Mouse (Mus musculus) E14TG2a.4 (cell line): ENCODE results near the gene Gsdma.

ENCODE experiments used
- H3K27me3 ChIP-seq: 2 replicates; pipeline ENCODE4 v1.6.1; 2014; ENCODE audit warnings: low read length, control low read depth; ENCODE audit not compliant: insufficient read depth
- H3K36me3 ChIP-seq: 2 replicates; pipeline ENCODE4 v1.6.1; 2014; ENCODE audit warnings: low read length, control low read depth; ENCODE audit not compliant: insufficient read depth
- H3K4me1 ChIP-seq: replicated peaks from 2 replicates; pipeline ENCODE4 v1.6.1; 2014; ENCODE audit warnings: low read depth, low read length, control low read depth
- H3K4me3 ChIP-seq: replicated peaks from 2 replicates; pipeline ENCODE4 v1.5.1; 2014; ENCODE audit warnings: mild to moderate bottlenecking, low read length
- H3K9me3 ChIP-seq: 2 replicates; pipeline ENCODE4 v1.6.1; 2014; ENCODE audit warnings: low read length, control low read depth
- CTCF ChIP-seq: conservative IDR thresholded peaks from 2 replicates; pipeline ENCODE4 v1.5.1; 2014; ENCODE audit warnings: low read length
- NANOG ChIP-seq: IDR thresholded peaks from 2 replicates; pipeline ENCODE4 v1.6.1; 2014; ENCODE audit warnings: borderline replicate concordance, low read length, mixed read lengths
- POU5F1 ChIP-seq: IDR thresholded peaks from 2 replicates; pipeline ENCODE4 v1.6.1; 2014; ENCODE audit warnings: low read length, borderline replicate concordance

The Gsdma gene

GRCm38 (mm10) chr11:98698849-98699640 lies 34.9 kb downstream of the Gsdma start:
- peaks cover 53% of the 10 kb centered on the region for H3K4me1 ChIP-seq
- H3K27me3 ChIP-seq: peaks cover 18% of the 10 kb centered on the region
- no peaks in the 10 kb centered on the region for H3K9me3 ChIP-seq
- H3K4me3 ChIP-seq: no peak overlapping the region
- TF ChIP-seq NANOG: no peak
- no peak for TF ChIP-seq POU5F1
- TF ChIP-seq CTCF: no peak
- H3K36me3 ChIP-seq: peaks cover 37% of the 10 kb centered on the region

GRCm38 (mm10) chr11:98699911-98700310 lies 35.8 kb downstream of the Gsdma start:
- H3K27me3 ChIP-seq: peaks cover 18% of the 10 kb centered on the region
- H3K9me3 ChIP-seq: no peaks in the 10 kb centered on the region
- H3K36me3 ChIP-seq: peaks cover 37% of the 10 kb centered on the region
- TF ChIP-seq NANOG: no peak
- no peak for TF ChIP-seq POU5F1
- TF ChIP-seq CTCF: peak; percentile 62; the same call in 1 of the 2 replicates
- H3K4me1 ChIP-seq: peaks cover 53% of the 10 kb centered on the region
- no peak overlapping the region for H3K4me3 ChIP-seq

- peaks cover 18% of the 10 kb centered on the region for H3K27me3 ChIP-seq
- H3K36me3 ChIP-seq: peaks cover 37% of the 10 kb centered on the region
- TF ChIP-seq CTCF (no peak), NANOG (no peak), POU5F1 (no peak)
- H3K4me3 ChIP-seq: no peak within 1 kb of the TSS
- H3K4me1 ChIP-seq: peaks cover 48% of the 10 kb centered on the region
- H3K9me3 ChIP-seq: no peaks in the 10 kb centered on the region
Observed at GRCm38 (mm10) chr11:98701213-98701670, 37.1 kb downstream of the Gsdma start, which contains the start of gene Csf3. Gene Csf3 (plus strand): TSS chr11:98701263.

- Histone ChIP-seq H3K9me3 (no peaks in the 10 kb centered on the region), H3K4me3 (no peak overlapping the region), H3K27me3 (peaks cover 18% of the 10 kb centered on the region), H3K4me1 (peaks cover 41% of the 10 kb centered on the region), H3K36me3 (peaks cover 37% of the 10 kb centered on the region)
- TF ChIP-seq POU5F1: no peak
Observed at GRCm38 (mm10) chr11:98702323-98702722, 38.2 kb downstream of the Gsdma start.

- H3K4me3 ChIP-seq: no peak overlapping the region
- H3K36me3 ChIP-seq: peaks cover 63% of the 10 kb centered on the region
- H3K9me3 ChIP-seq: no peaks in the 10 kb centered on the region
- TF ChIP-seq CTCF: no peak
- TF ChIP-seq POU5F1: no peak
- no peak for TF ChIP-seq NANOG
- H3K4me1 ChIP-seq: peaks cover 67% of the 10 kb centered on the region
- peaks cover 18% of the 10 kb centered on the region for H3K27me3 ChIP-seq
Observed at GRCm38 (mm10) chr11:98705021-98705420, 40.9 kb downstream of the Gsdma start.

GRCm38 (mm10) chr11:98707401-98708281 lies 43.5 kb downstream of the Gsdma start:
- no peaks in the 10 kb centered on the region for H3K27me3 ChIP-seq
- 0 out of 2 replicates have a peak overlapping the region, but pooled peaks have one; percentile 20 for H3K4me3 ChIP-seq
- no peak for TF ChIP-seq CTCF
- TF ChIP-seq POU5F1: no peak
- no peak for TF ChIP-seq NANOG
- H3K4me1 ChIP-seq: peaks cover 69% of the 10 kb centered on the region
- peaks cover 86% of the 10 kb centered on the region for H3K36me3 ChIP-seq
- no peaks in the 10 kb centered on the region for H3K9me3 ChIP-seq

GRCm38 (mm10) chr11:98708282-98708956 lies 44.3 kb downstream of the Gsdma start:
- H3K4me3 ChIP-seq: 0 out of 2 replicates have a peak overlapping the region, but pooled peaks have one; percentile 20
- peaks cover 76% of the 10 kb centered on the region for H3K4me1 ChIP-seq
- H3K27me3 ChIP-seq: no peaks in the 10 kb centered on the region
- no peak for TF ChIP-seq CTCF
- TF ChIP-seq NANOG: no peak
- H3K36me3 ChIP-seq: peaks cover 93% of the 10 kb centered on the region
- H3K9me3 ChIP-seq: no peaks in the 10 kb centered on the region
